Mouse (Mus musculus) embryonic facial prominence, embryonic 11.5 days (tissue): ENCODE measurements around the gene Dock9. TPM values are rescaled to one million over a fixed set of nuclear protein-coding genes. Genes with fewer than 3 reads are reported as not detected.
"Not testable (repeated sequence)": the region's sequence is repeated elsewhere in the genome, so short reads cannot be mapped to it uniquely, and the experiment has no call there.

Experiments used
- ATAC-seq: fragments of 200-750 bp; cut with Nextera tagmentation; replicated peaks from 2 replicates; pipeline ENCODE4 v1.8.0; 2017; ENCODE audit warnings: low read depth; ENCODE audit not compliant: insufficient number of reproducible peaks, low FRiP score, low TSS enrichment
- DNase-seq: peaks from one replicate; pipeline ENCODE4 v3.0.0-alpha.2; 2015; ENCODE audit warnings: low spot score
- H3K27ac ChIP-seq: fragments of 300-500 bp; sonication (generic); replicated peaks from 2 replicates; pipeline ENCODE4 v1.5.1; 2014; ENCODE audit warnings: mild to moderate bottlenecking, low read depth, low read length, control low read depth
- H3K27me3 ChIP-seq: fragments of 300-500 bp; sonication (generic); 2 replicates; pipeline ENCODE4 v1.6.1; 2014; ENCODE audit warnings: mild to moderate bottlenecking, low read length, moderate library complexity, mixed read lengths; ENCODE audit not compliant: control insufficient read depth, insufficient read depth
- H3K36me3 ChIP-seq: fragments of 300-500 bp; sonication (generic); replicated peaks from 2 replicates; pipeline ENCODE4 v1.6.1; 2014; ENCODE audit warnings: low read depth, mild to moderate bottlenecking, low read length, moderate library complexity, mixed read lengths; ENCODE audit not compliant: control insufficient read depth, insufficient read depth
- H3K4me1 ChIP-seq: fragments of 300-500 bp; sonication (generic); 2 replicates; pipeline ENCODE4 v1.6.1; 2014; ENCODE audit warnings: low read length, mixed read lengths; ENCODE audit not compliant: control insufficient read depth, insufficient read depth
- H3K4me2 ChIP-seq: fragments of 300-500 bp; sonication (generic); 2 replicates; pipeline ENCODE4 v1.6.1; 2014; ENCODE audit warnings: low read depth, mild to moderate bottlenecking, control low read depth, low read length, moderate library complexity
- H3K4me3 ChIP-seq: fragments of 300-500 bp; sonication (generic); 2 replicates; pipeline ENCODE4 v1.5.1; 2014; ENCODE audit warnings: low read depth, low read length, control low read depth
- H3K9ac ChIP-seq: fragments of 300-500 bp; sonication (generic); replicated peaks from 2 replicates; pipeline ENCODE4 v1.6.1; 2014; ENCODE audit warnings: mild to moderate bottlenecking, control low read depth, low read length
- H3K9me3 ChIP-seq: fragments of 300-500 bp; sonication (generic); replicated peaks from 2 replicates; pipeline ENCODE4 v1.6.1; 2016; ENCODE audit warnings: mild to moderate bottlenecking, low read length, inconsistent platforms, mixed read lengths; ENCODE audit not compliant: control insufficient read depth
- WGBS: fragments of 180-500 bp; shearing (Covaris S2); extraction: QIAGEN DNeasy Blood & Tissue Kit; methylation state at CpG from one replicate; pipeline ENCODE4 v1.1.7; 2014; 5-methylcytosine and 5-hydroxymethylcytosine counted together
- polyA plus RNA-seq: library from polyadenylated mRNA; unstranded; fragments of >200 nt; fragmentation: Nextera tagmentation; extraction: Ambion mirVana; gene quantifications from 2 replicates; pipeline ENCODE4 v1.2.1, GENCODE M21; 2014

Dock9 gene
- polyA plus RNA-seq, 1 experiment from 2014 or later = 4.9 TPM

- H3K27ac ChIP-seq = no peak overlapping the region
- 0 out of 2 replicates have a peak, but pooled peaks have one; percentile 27 for ATAC-seq
- H3K27me3 ChIP-seq = no peaks in the 10 kb centered on the region
Measured at GRCm38 (mm10) chr14:121730966-121731365, 66.7 kb downstream of the Dock9 start.

GRCm38 (mm10) chr14:121727996-121728395, 69.6 kb downstream of the Dock9 start:
- Histone ChIP-seq H3K4me1 (no peaks in the 10 kb centered on the region), H3K27me3 (no peaks in the 10 kb centered on the region)
- 57% methylated on average over 8 of the region's 8 CpGs for WGBS

More at GRCm38 (mm10) chr14:121730966-121731365, 66.7 kb downstream of the Dock9 start:
- H3K9me3 ChIP-seq = no peaks in the 10 kb centered on the region
- no peaks in the 10 kb centered on the region for H3K36me3 ChIP-seq
- no peak overlapping the region for H3K4me2 ChIP-seq
- H3K4me3 ChIP-seq = no peak overlapping the region
- WGBS = 78% methylated on average over 2 of the region's 3 CpGs
- no peaks in the 10 kb centered on the region for H3K4me1 ChIP-seq
- no peak for DNase-seq
- H3K9ac ChIP-seq = no peak overlapping the region

GRCm38 (mm10) chr14:121724501-121724900, 73.1 kb downstream of the Dock9 start:
- 91% methylated on average over 8 of the region's 8 CpGs for WGBS
- no peak for ATAC-seq

More at GRCm38 (mm10) chr14:121727996-121728395, 69.6 kb downstream of the Dock9 start:
- DNase-seq = peak; percentile 12
- Histone ChIP-seq H3K27ac (no peak overlapping the region), H3K4me3 (no peak overlapping the region), H3K4me2 (no peak overlapping the region), H3K36me3 (no peaks in the 10 kb centered on the region), H3K9ac (no peak overlapping the region), H3K9me3 (no peaks in the 10 kb centered on the region)
- ATAC-seq = no peak

GRCm38 (mm10) chr14:121722774-121723173, 74.9 kb downstream of the Dock9 start:
- no peak overlapping the region for H3K9ac ChIP-seq
- no peak overlapping the region for H3K4me2 ChIP-seq
- no peaks in the 10 kb centered on the region for H3K9me3 ChIP-seq
- H3K36me3 ChIP-seq = no peaks in the 10 kb centered on the region
- H3K27me3 ChIP-seq = no peaks in the 10 kb centered on the region
- 18% methylated on average over 8 of the region's 8 CpGs for WGBS
- ATAC-seq (no peak), DNase-seq (no peak)
- H3K27ac ChIP-seq = no peak overlapping the region
- no peak overlapping the region for H3K4me3 ChIP-seq
- H3K4me1 ChIP-seq = no peaks in the 10 kb centered on the region; the same call in 1 of the 2 replicates

More at GRCm38 (mm10) chr14:121724501-121724900, 73.1 kb downstream of the Dock9 start:
- H3K27ac ChIP-seq = no peak overlapping the region
- no peak overlapping the region for H3K9ac ChIP-seq
- H3K9me3 ChIP-seq = no peaks in the 10 kb centered on the region
- H3K4me2 ChIP-seq = no peak overlapping the region
- no peaks in the 10 kb centered on the region for H3K27me3 ChIP-seq
- no peaks in the 10 kb centered on the region; the same call in 1 of the 2 replicates for H3K4me1 ChIP-seq
- H3K36me3 ChIP-seq = no peaks in the 10 kb centered on the region
- DNase-seq = no peak
- no peak overlapping the region for H3K4me3 ChIP-seq

- Histone ChIP-seq H3K4me1 (no peaks in the 10 kb centered on the region; the same call in 1 of the 2 replicates), H3K27ac (no peak overlapping the region), H3K9ac (no peak overlapping the region), H3K4me2 (no peak overlapping the region), H3K27me3 (no peaks in the 10 kb centered on the region), H3K36me3 (no peaks in the 10 kb centered on the region), H3K9me3 (no peaks in the 10 kb centered on the region), H3K4me3 (no peak overlapping the region)
- 87% methylated on average over 5 of the region's 5 CpGs for WGBS
- DNase-seq (no peak), ATAC-seq (no peak)
Measured at GRCm38 (mm10) chr14:121721431-121721830, 76.2 kb downstream of the Dock9 start.

- ATAC-seq (no peak), DNase-seq (no peak)
- no peaks in the 10 kb centered on the region for H3K36me3 ChIP-seq
- no peaks in the 10 kb centered on the region for H3K27me3 ChIP-seq
- H3K9ac ChIP-seq = no peak overlapping the region
- no peak overlapping the region for H3K4me3 ChIP-seq
- H3K9me3 ChIP-seq = no peaks in the 10 kb centered on the region
- H3K4me2 ChIP-seq = no peak overlapping the region
- 68% methylated on average over 9 of the region's 9 CpGs for WGBS
- no peak overlapping the region for H3K27ac ChIP-seq
- no peaks in the 10 kb centered on the region; the same call in 1 of the 2 replicates for H3K4me1 ChIP-seq
Measured at GRCm38 (mm10) chr14:121719638-121720601, 77.7 kb downstream of the Dock9 start.

- 80% methylated on average over 3 of the region's 3 CpGs for WGBS
- H3K4me1 ChIP-seq, H3K36me3 ChIP-seq, H3K4me3 ChIP-seq, ATAC-seq, H3K9me3 ChIP-seq, H3K27me3 ChIP-seq, H3K27ac ChIP-seq, DNase-seq, H3K9ac ChIP-seq, H3K4me2 ChIP-seq: not testable (repeated sequence)
Measured at GRCm38 (mm10) chr14:121714799-121715198, 82.8 kb downstream of the Dock9 start.

GRCm38 (mm10) chr14:121714268-121714667, 83.4 kb downstream of the Dock9 start:
- DNase-seq (no peak), ATAC-seq (no peak)
- Histone ChIP-seq H3K36me3 (no peaks in the 10 kb centered on the region), H3K4me1 (no peaks in the 10 kb centered on the region), H3K27ac (no peak overlapping the region), H3K4me2 (no peak overlapping the region), H3K27me3 (no peaks in the 10 kb centered on the region), H3K4me3 (no peak overlapping the region), H3K9me3 (no peaks in the 10 kb centered on the region), H3K9ac (no peak overlapping the region)
- WGBS = 55% methylated on average over 2 of the region's 2 CpGs
